Mouse (Mus musculus) embryonic fibroblast, embryonic 13.5 days (primary cell): ENCODE measurements around the gene Tmtc2. TPM values are rescaled to one million over a fixed set of nuclear protein-coding genes. Genes with fewer than 3 reads are reported as not detected.

Experiments
- H3K27ac ChIP-seq: 2 replicates; pipeline ENCODE4 v1.5.1; 2012; ENCODE audit warnings: low read length, control low read depth, inconsistent platforms; ENCODE audit not compliant: insufficient read depth
- H3K4me1 ChIP-seq: 2 replicates; pipeline ENCODE4 v1.6.1; 2011; ENCODE audit warnings: low read length; ENCODE audit not compliant: control insufficient read depth, insufficient read depth
- H3K4me3 ChIP-seq: 2 replicates; pipeline ENCODE4 v1.5.1; 2011; ENCODE audit warnings: mild to moderate bottlenecking, control low read depth, low read length; ENCODE audit not compliant: insufficient read depth
- CTCF ChIP-seq: IDR thresholded peaks from 2 replicates; pipeline ENCODE4 v1.5.1; 2011; ENCODE audit warnings: mild to moderate bottlenecking, control low read depth, low read length, moderate library complexity, borderline replicate concordance; ENCODE audit not compliant: insufficient read depth
- POLR2A ChIP-seq: IDR thresholded peaks from 2 replicates; pipeline ENCODE4 v1.6.1; 2011; ENCODE audit warnings: low read depth, mild to moderate bottlenecking, control low read depth, low read length, moderate library complexity
- polyA plus RNA-seq: library from polyadenylated mRNA; stranded (reverse); fragments of >200 nt; gene quantifications from 2 replicates; pipeline ENCODE4 v1.2.4, GENCODE M21; 2011; ENCODE audit warnings: low read depth; ENCODE audit not compliant: missing spikeins, insufficient read length

Gene Tmtc2
- polyA plus RNA-seq, 1 experiment, result 8.8 TPM

GRCm38 (mm10) chr10:105531080-105531894, 43.0 kb downstream of the Tmtc2 start:
- no peak overlapping the region for H3K27ac ChIP-seq
- H3K4me3 ChIP-seq, result no peak overlapping the region
- no peaks in the 10 kb centered on the region for H3K4me1 ChIP-seq
- no peak for TF ChIP-seq POLR2A
- no peak for TF ChIP-seq CTCF

DNA sequence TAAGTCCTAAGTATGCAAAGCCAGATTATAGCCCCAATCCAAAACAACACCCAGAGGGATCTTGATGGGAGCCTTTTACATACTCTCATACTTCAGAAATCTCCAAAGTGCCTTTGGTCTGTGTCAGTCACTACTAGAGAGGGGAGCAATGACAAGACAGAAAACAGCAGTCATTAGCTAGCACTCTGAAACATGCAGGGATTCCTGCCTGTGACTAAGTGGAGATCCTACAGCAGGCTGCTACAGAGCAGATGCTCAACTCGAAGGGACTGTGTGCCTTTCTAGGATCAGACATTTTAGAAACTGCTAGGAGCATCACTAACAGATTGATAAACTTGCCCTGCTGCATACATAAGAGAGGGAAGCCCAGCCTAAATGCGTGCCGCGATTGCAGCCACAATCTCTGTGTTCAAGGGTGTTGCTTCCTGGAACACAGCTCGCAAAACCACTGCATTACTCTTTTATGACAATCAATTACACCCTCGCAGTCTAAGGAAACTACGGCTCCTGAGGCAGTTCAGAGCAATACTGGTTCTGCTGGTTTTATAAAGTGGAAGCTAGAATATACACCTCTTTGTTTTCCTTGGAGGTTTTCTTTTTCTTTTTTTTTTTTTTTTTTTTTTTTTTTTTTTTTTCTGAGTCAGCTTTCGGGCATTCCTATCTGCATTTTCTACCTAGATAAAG, 50.7 kb downstream of the Tmtc2 start:
- Histone ChIP-seq H3K4me3 (no peak overlapping the region), H3K27ac (no peak overlapping the region), H3K4me1 (peaks cover 8% of the 10 kb centered on the region; the same call in 1 of the 2 replicates)
- TF ChIP-seq POLR2A, result no peak
- no peak for TF ChIP-seq CTCF

- TF ChIP-seq POLR2A (no peak), CTCF (no peak)
- no peak overlapping the region for H3K4me3 ChIP-seq
- H3K27ac ChIP-seq, result no peak overlapping the region
- peaks cover 8% of the 10 kb centered on the region; the same call in 1 of the 2 replicates for H3K4me1 ChIP-seq
Measured at GRCm38 (mm10) chr10:105522431-105522830, 51.8 kb downstream of the Tmtc2 start.

DNA sequence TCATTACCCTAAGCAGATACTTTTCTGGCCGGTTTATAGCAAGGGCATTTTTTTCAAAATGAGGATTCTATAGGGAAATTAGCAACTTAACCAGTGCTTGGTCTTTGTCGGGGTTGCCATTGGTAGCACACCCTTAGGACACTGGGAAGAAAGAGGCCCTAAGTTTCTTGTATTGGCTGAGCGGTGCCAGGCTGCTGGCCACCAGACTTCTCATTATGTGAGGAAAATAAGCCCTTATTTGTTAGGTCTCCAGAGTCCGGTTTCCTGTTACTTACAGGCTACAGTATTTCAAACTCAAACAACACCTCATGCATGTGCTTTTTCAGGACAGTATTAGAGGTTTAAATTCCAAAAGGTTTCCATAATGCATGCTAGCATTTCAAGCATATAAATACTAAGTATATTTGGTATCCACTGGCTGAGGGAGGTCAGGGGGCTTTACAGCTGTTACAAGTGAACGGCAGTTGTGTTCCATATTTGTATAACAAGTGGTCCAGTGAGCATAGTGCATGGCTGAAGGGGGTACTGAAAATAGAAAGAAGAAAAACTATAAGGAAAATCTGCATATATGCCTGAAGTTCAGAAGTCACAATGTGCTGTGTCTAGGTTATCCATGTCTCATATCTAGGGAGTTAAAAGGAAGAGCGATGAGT, 55.0 kb downstream of the Tmtc2 start:
- H3K4me3 ChIP-seq, result no peak overlapping the region
- TF ChIP-seq CTCF (no peak), POLR2A (no peak)
- peaks cover 8% of the 10 kb centered on the region; the same call in 1 of the 2 replicates for H3K4me1 ChIP-seq
- no peak overlapping the region for H3K27ac ChIP-seq

DNA sequence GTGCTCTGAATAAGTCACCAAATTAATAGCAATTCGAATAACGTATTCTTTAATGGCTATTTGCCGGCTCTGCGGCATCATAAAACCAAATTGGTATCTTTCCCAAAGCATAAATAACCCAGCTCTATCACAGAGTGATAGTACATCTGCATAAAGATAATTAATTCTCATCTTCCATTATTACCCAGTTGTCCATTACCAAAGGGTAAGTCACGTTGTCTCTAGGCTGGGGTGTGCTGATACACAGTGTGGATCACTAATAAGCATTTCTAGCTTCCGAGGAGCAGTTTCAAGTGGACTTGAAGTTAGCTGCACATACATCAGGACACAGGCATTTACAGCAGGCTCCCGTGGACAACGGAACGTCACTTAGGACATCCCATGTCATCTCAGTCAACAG, 56.1 kb downstream of the Tmtc2 start:
- Histone ChIP-seq H3K27ac (no peak overlapping the region), H3K4me1 (peaks cover 6% of the 10 kb centered on the region; the same call in 1 of the 2 replicates), H3K4me3 (no peak overlapping the region)
- TF ChIP-seq CTCF (no peak), POLR2A (no peak)

- Histone ChIP-seq H3K4me1 (no peaks in the 10 kb centered on the region), H3K27ac (no peak overlapping the region), H3K4me3 (no peak overlapping the region)
- TF ChIP-seq POLR2A (no peak), CTCF (no peak)
Measured at GRCm38 (mm10) chr10:105513777-105514322, 60.4 kb downstream of the Tmtc2 start.

- Histone ChIP-seq H3K27ac (no peak overlapping the region), H3K4me3 (no peak overlapping the region), H3K4me1 (no peaks in the 10 kb centered on the region)
- TF ChIP-seq POLR2A, result no peak
Measured at GRCm38 (mm10) chr10:105509896-105510272, 64.4 kb downstream of the Tmtc2 start.

DNA sequence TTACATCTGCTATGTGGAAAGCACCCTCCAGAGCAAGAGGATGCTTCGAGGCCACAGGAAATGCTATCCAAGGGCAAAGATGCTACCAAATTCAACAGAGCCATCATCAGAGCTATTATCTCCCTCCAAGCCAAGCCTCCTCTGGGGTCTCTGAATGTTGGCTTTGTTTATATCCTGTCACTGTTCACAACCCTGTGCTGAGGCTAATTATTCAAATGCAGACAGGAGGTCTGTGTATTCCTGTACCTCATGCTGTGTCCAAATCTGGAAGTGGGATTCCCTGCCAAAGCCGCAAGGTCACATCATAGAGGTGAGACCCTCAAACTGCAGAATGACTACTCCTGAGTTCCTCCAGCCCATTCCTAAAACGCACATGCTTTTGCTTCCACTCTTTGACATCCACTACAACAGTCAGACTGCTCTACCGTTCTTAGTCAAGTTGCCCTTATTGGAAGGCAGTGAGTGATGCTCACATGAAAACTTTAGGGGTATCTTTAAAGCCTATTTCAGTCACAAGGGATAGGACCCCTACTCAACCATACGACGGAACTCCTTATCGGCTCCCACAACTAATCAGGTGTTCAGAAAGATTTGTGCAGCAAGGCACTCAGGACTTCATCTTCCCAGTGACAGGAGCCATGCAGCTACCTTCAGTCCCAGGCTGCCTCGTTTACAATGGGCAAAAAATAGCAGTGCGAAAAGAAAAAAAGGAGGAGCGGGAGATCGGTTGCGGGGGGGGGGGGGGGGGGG, 64.9 kb downstream of the Tmtc2 start:
- Histone ChIP-seq H3K4me3 (no peak overlapping the region), H3K27ac (no peak overlapping the region), H3K4me1 (no peaks in the 10 kb centered on the region)
- TF ChIP-seq CTCF (no peak), POLR2A (no peak)
